Mouse (Mus musculus): ENCODE results near the gene Fam214b. TPM values are rescaled to one million over a fixed set of nuclear protein-coding genes. Genes with fewer than 3 reads are reported as not detected.

Fam214b gene
- polyA plus RNA-seq (2012; rRNA removed), result 42.0 and 42.6 TPM in 2 replicates

DNA sequence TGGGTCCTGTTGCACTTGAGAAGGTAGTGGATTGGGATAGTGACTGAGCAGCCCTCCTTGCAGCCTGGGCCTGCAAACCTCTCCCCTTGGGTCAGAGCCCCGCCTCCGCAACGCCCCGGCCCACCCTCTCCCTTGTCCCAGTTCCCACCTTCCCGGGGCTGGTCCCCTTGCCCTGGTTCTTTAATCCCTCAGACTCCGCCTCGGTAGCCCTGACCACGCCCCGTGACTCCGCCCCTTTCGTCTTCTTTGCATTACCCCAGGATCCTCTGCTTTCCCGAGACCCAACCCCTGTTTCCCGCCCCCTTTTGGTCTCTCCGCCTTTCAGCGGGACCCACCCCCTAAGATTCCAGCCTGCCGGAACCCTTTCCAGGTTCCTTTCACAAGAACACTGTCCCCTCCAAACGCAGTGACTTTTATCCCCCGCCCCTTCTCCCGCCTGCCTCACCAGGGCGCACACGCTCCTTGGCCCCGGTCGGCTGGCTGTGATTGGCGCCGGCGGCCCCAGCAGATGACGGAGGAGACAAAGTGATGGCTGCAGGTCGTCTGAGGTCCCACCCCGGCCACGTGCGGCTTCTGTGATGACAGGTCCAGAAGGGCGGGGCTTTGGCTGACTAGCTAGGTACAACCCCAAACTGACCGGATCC, at the start of gene Fam214b:
TSS of gene Fam214b (minus strand) at position 562 of the 644 bp plus-strand sequence.

DNA sequence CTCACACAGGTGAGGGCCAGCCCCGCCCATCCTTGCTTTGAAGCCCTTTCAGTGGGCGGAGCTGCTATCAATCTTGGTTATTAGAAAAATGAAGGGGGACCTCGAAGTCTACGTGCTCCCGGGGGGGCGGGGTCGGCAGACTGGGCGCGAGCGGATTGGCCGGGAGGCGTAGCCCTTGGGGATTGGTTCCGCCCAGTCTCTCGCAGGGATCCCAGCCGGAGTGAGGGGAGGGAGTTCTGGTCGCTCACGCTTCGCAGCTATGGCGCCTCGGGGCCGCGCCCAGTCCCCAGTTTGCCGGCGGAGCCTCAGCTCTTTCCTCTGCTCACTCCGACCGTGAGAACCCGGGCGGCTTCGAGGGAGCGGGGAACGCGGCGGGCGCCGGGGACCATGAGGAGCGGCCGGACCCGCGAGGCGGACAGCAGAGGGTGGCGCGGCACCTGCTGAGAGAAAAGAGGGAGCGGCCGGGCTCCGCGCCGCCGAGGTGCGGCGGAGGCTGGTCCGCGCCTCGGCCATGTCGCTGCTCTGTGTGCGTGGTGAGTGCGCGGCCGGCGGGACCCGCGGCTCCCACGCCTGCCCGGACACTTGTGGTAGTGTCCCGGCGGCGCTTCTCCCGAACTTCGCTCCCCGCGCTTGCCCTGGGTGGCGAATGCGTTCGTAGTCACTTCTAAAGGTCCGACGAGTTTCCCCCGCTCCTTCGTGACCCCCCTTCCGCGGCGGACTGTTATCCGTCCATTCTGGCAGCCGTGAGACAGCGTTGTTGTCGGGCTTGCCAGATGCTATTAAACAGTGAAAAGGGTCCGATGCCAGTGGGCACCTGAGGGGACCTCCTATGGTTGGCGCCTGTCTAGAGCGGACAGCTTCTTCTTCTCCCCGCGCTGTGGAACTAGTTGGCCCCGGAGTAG, 13.0 kb upstream of the Fam214b start, which contains the start of gene Unc13b:
TSS of gene Unc13b (plus strand) at position 201 of the 902 bp plus-strand sequence.

DNA sequence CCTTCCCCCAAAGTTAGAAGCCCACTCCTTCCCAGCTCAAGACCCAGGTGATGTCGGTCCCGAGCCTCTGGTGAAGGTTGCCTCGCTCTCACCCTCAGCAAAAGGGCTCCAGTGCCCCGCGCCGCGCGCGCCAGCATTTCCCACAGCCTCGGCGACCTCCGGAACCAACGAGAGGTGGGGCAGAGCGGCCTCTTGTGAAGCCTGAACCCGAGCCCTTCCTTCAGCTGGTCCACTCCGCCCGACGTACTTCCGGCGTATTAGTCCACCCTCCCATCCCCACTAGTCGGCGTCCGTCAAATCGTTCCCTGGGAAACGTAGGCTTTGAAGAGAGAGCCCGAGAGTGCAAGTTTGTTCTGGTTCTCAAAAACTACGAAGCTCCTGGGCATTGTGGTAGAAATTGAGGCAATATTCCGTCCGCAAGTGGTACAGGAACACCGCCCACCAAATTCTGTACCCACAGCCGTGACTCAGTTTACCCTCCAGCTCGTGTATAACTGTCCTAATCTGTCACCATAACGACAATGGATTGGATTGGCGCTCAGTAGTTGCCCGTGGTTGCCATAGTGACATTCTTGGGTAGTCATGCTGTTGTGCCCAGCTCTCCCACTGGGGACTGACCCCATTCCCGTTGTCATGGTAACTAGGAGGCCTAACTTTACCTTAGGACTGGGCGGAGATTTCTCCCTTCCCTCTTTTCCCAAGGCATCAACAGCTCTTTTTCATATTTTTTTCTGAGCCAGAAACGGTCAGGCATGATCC, 14.6 kb downstream of the Fam214b start, which contains the start of gene Stoml2:
TSS of gene Stoml2 (minus strand) at position 474 of the 759 bp plus-strand sequence.

DNA sequence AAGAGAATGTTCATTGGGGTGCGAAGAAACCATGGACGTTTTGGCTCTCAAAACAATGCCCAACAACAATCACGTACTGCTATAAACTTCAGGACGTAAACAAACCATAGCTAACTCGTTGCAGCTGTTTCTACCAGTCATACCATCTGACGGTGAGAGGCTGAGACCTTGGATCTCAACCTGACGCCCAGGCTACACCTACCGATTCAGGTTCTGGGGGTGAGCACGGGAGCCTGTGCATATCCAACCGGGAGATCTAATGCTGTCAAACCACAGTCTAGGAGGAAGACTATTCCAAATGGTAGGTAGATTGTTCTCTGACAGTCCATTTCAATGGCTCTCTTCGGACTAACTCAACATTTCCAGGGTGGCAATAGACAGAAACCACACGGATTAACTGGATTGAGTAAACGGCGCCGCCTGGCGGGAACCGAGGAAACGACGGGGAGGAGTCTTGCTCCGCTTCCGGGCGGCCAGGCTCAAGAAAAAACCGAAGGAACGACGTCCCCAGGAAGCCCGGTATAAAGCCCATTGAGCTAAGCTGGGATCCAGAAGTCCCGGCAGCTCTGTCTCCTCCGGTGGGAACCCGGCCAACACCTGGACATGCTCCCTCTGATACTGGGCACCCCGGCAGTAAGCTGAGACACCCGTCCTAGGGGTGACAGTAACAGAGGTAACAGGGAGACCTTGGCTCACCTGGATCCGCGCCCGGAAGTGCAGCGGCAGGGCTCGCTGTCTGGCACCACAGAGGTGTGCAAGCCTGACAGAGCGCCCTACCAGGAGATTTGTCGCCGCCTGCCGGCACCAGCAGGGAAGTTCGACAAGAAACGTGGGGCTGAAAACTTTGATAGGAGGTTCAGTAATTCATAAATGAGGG, 20.7 kb downstream of the Fam214b start, which contains the start of gene Pigo:
TSS of gene Pigo (minus strand) at position 736 of the 877 bp plus-strand sequence.

DNA sequence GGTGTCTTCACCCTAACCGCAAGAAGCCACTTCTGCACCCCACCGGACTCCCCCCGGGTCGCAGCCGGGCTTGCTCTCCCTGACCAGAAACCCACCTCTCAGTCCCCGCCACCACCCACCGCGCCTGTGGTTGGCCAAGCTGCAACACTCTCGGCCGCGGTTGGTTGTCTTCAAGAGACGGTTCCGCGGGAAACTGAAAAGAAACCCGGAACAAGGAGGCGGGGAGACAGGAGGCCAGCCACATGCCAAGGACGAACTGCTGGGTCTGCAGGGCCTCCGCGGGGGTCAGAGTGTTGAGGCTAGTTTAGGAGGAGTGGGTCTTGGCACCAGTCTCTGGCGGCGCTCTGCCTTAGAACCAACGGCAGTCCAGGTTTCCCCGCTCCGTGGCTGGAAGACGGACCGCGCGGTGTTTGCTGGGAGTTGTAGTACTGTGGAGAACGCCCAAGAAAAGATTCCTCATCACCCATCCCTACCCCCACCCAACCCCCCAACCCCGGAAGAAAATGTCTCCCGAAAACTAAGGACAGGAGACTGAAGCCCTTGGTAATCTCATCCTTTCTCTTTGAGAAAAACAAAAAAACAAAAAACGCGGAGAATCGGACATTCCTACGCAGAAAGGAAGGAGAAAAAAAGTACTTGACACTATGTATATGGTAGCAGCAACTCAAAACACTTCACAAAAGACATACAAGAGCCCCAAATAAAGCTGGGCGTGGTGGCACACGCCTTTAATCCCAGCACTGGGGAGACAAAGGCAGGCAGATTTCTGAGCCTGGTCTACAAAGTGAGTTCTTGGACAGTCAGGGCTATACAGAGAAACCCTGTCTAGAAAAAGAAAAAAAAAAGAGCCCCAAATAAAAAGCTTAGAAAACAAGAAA, 35.6 kb downstream of the Fam214b start, which contains the start of gene Fancg:
TSS of gene Fancg (minus strand) at position 346 of the 878 bp plus-strand sequence.

DNA sequence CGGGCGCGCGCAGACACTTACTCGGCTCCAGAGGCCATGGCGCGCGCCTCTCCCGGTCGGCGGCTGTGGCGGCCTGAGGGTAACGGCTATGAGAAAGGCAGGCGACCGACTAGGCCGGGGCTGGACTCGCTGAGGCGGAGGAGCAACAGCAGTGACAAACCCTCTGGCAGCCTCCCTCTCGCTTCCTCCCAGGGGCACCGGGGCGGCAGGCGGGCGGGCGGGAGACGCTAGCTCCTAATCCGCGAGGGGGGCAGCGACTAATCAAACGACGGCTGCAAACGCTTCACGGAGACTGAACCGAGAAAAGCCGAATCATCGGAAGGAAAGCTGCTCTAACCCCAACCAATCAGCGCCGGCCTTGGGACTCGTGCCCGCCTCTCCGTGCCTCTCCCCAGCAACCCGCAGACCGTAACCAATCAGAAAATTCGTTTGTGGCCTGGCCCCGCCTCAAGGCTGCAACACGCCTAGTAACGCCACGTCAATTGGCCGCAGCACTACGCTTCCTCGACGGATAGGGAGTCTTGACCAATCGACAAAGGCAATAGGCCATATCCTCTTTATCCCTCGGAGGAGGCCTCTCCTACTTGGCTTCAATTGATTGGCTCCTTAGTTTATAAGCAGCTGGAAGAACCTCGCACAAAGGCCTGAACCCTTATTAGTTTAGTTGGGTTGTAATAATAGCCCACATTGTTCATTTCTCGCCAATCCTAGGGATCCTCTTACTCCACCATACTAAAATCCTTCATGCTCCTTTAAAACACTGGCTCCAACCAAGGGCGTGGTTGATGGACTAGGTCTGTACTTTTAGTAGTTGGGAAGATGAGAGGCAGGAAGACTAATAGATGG, 45.7 kb downstream of the Fam214b start, which contains the start of gene Vcp:
TSS of gene Vcp (minus strand) at position 367 of the 846 bp plus-strand sequence.

Other genes with a start within 250 kb of the Fam214b start
- gene Fam205a1, start 192.3 kb downstream of the Fam214b start, polyA plus RNA-seq (2012; rRNA removed), result 0.02 TPM in 1 of 2 replicates, not detected in the other
- gene Gm12394, start 189.4 kb downstream of the Fam214b start, polyA plus RNA-seq (2012; rRNA removed), result 0.05 and 0.08 TPM in 2 replicates
- gene Fam205c, start 172.0 kb downstream of the Fam214b start, polyA plus RNA-seq (2012; rRNA removed), result not detected in 2 replicates
- gene Phf24, start 129.6 kb downstream of the Fam214b start, polyA plus RNA-seq (2012; rRNA removed), result 34.9 and 36.9 TPM in 2 replicates
- 83.1 and 86.5 TPM in 2 replicates for gene Dnajb5, start 96.4 kb downstream of the Fam214b start, polyA plus RNA-seq (2012; rRNA removed)
- gene 1700022I11Rik, start 76.6 kb downstream of the Fam214b start, polyA plus RNA-seq (2012; rRNA removed), result 0.17 TPM in 1 of 2 replicates, not detected in the other
- 264 and 266 TPM in 2 replicates for gene Vcp, start 45.7 kb downstream of the Fam214b start, polyA plus RNA-seq (2012; rRNA removed)
- 33.7 and 37.4 TPM in 2 replicates for gene Fancg, start 35.7 kb downstream of the Fam214b start, polyA plus RNA-seq (2012; rRNA removed)
- gene Pigo, start 20.4 kb downstream of the Fam214b start, polyA plus RNA-seq (2012; rRNA removed), result 28.4 and 32.4 TPM in 2 replicates
- gene Stoml2, start 14.5 kb downstream of the Fam214b start, polyA plus RNA-seq (2012; rRNA removed), result 122 and 139 TPM in 2 replicates
- 56.3 and 60.9 TPM in 2 replicates for gene Unc13b, start 12.7 kb upstream of the Fam214b start, polyA plus RNA-seq (2012; rRNA removed)
- gene Atp8b5, start 220.9 kb upstream of the Fam214b start, polyA plus RNA-seq (2012; rRNA removed), result 1.2 TPM in 2 replicates